Mouse (Mus musculus) embryonic fibroblast, embryonic 13.5 days (primary cell): ENCODE data around the gene Sprr2k. TPM values are rescaled to one million over a fixed set of nuclear protein-coding genes. Genes with fewer than 3 reads are reported as not detected.

Experiments
- H3K27ac ChIP-seq: 2 replicates; pipeline ENCODE4 v1.5.1; 2012; ENCODE audit warnings: low read length, control low read depth, inconsistent platforms; ENCODE audit not compliant: insufficient read depth
- H3K4me1 ChIP-seq: 2 replicates; pipeline ENCODE4 v1.6.1; 2011; ENCODE audit warnings: low read length; ENCODE audit not compliant: control insufficient read depth, insufficient read depth
- H3K4me3 ChIP-seq: 2 replicates; pipeline ENCODE4 v1.5.1; 2011; ENCODE audit warnings: mild to moderate bottlenecking, control low read depth, low read length; ENCODE audit not compliant: insufficient read depth
- CTCF ChIP-seq: IDR thresholded peaks from 2 replicates; pipeline ENCODE4 v1.5.1; 2011; ENCODE audit warnings: mild to moderate bottlenecking, control low read depth, low read length, moderate library complexity, borderline replicate concordance; ENCODE audit not compliant: insufficient read depth
- POLR2A ChIP-seq: IDR thresholded peaks from 2 replicates; pipeline ENCODE4 v1.6.1; 2011; ENCODE audit warnings: low read depth, mild to moderate bottlenecking, control low read depth, low read length, moderate library complexity
- polyA plus RNA-seq: library from polyadenylated mRNA; stranded (reverse); fragments of >200 nt; gene quantifications from 2 replicates; pipeline ENCODE4 v1.2.4, GENCODE M21; 2011; ENCODE audit warnings: low read depth; ENCODE audit not compliant: missing spikeins, insufficient read length

Sprr2k gene
- polyA plus RNA-seq = 13.2 and 40.5 TPM in 2 replicates

- no peak within 1 kb of the TSS for H3K4me3 ChIP-seq
- no peak for TF ChIP-seq POLR2A
- no peak for TF ChIP-seq CTCF
- H3K4me1 ChIP-seq = no peaks in the 10 kb centered on the region
- H3K27ac ChIP-seq = peak within 1 kb of the TSS; percentile 47; the same call in 1 of the 2 replicates
Measured at GRCm38 (mm10) chr3:92432282-92432681, at the start of gene Sprr2k. Sprr2k (plus strand) TSS chr3:92432582.

- H3K4me3 ChIP-seq = no peak within 1 kb of the TSS
- TF ChIP-seq CTCF = no peak
- TF ChIP-seq POLR2A = no peak
- no peak within 1 kb of the TSS for H3K27ac ChIP-seq
- H3K4me1 ChIP-seq = no peaks in the 10 kb centered on the region
Measured at GRCm38 (mm10) chr3:92385385-92385784, 47.0 kb upstream of the Sprr2k start, which contains the start of gene Sprr2h. Sprr2h (plus strand) TSS chr3:92385685.

GRCm38 (mm10) chr3:92394301-92394700 lies 38.1 kb upstream of the Sprr2k start:
- TF ChIP-seq POLR2A = no peak
- no peak for TF ChIP-seq CTCF
- Histone ChIP-seq H3K4me3 (no peak overlapping the region), H3K4me1 (no peaks in the 10 kb centered on the region), H3K27ac (no peak overlapping the region)

- H3K4me3 ChIP-seq = no peak within 1 kb of the TSS
- no peak for TF ChIP-seq CTCF
- no peak for TF ChIP-seq POLR2A
- no peak within 1 kb of the TSS for H3K27ac ChIP-seq
Measured at GRCm38 (mm10) chr3:92407691-92408090, 24.7 kb upstream of the Sprr2k start, which contains the start of gene Sprr2i. Sprr2i (plus strand) TSS chr3:92407991.

DNA sequence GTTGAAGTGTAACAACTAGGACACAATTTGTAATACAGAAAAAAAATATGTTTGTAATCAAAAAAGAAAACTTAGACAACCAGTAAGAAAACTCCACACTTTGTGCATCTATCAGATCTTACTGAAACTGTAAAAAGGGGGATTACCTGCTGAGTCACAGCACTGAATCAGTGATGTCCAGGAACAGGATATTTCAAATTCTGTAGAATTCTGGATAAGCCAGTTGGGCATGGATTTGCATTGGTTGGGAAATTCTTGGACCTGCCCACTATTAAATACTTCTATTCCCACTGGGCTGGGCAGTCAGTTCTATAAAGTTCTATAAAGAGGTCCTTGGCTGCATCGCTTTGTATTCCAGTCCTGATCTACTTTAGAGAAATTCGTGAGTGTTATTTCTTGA lies 14.6 kb upstream of the Sprr2k start, which contains the start of gene Sprr2j-ps:
TSS of gene Sprr2j-ps (plus strand) at position 301 of the 400 bp plus-strand sequence.
- Histone ChIP-seq H3K27ac (no peak within 1 kb of the TSS), H3K4me3 (no peak within 1 kb of the TSS), H3K4me1 (no peaks in the 10 kb centered on the region)
- TF ChIP-seq POLR2A (no peak), CTCF (no peak)

More at GRCm38 (mm10) chr3:92407691-92408090, 24.7 kb upstream of the Sprr2k start, which contains the start of gene Sprr2i:
- no peaks in the 10 kb centered on the region for H3K4me1 ChIP-seq

DNA sequence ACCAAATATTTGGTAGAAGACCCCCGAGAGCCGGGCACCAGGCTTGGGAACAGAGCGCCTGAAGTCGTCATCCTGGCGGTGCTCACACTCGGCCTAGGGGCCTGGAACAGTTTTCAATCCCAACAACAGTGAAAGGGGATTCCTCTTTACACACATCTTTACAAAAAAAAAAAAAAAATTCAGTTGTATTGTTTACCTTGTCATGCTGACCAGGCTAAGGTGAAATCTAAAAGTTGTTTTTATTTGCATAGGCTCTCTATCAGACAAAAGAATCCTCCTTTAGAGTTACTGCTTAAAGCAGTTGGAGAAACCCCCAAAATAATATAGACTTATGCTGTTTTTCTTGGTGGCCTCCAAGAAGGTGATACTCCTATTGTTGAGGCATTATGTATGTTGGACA lies 3.1 kb upstream of the Sprr2k start, which contains the start of gene Gm9774:
TSS of gene Gm9774 (minus strand) at position 101 of the 400 bp plus-strand sequence.
- H3K4me1 ChIP-seq = no peaks in the 10 kb centered on the region
- no peak for TF ChIP-seq CTCF
- no peak for TF ChIP-seq POLR2A
- H3K4me3 ChIP-seq = no peak within 1 kb of the TSS
- H3K27ac ChIP-seq = no peak within 1 kb of the TSS

DNA sequence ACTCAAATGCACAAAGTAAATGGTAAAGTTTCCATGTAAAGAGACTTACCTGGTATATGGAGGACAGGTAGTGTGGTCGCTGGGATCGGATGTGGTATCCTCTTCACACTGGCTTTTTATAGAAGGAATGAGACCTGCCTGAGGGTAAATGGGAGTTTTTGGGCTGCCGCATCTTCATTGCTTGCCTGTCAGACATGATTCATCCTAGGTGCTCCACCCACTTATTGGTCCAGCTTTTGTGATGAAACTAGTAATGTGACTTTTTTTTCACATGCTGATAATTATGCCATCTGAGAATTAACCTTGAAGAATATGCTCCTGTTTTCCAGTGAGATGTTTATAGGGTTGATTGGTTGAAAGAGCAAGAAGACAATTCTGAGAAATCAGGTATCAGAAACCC lies 6.3 kb downstream of the Sprr2k start, which contains the start of gene Sprr1b:
TSS of gene Sprr1b (minus strand) at position 101 of the 400 bp plus-strand sequence.
- Histone ChIP-seq H3K27ac (no peak within 1 kb of the TSS), H3K4me3 (no peak within 1 kb of the TSS), H3K4me1 (no peaks in the 10 kb centered on the region)
- TF ChIP-seq CTCF = no peak
- no peak for TF ChIP-seq POLR2A

DNA sequence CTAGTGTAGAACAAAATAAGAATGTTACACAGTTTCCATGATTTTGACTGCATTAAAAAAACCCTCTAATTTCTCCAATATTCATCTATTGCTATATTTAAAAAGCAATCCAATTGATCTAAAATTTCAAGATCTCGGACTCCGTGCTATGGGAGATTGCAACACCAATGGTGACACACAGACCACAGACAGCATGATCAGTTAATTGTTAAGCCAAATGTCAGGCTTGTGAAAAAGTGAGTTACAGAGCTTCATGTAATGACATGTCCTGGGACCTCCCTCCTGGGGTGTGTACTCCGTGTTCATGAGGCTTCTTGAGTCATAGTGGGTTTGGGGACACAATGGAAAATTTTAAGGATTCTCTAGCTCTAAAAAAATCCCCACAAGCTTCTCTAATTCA lies 7.8 kb downstream of the Sprr2k start:
- Histone ChIP-seq H3K4me3 (no peak overlapping the region), H3K27ac (no peak overlapping the region), H3K4me1 (no peaks in the 10 kb centered on the region)
- TF ChIP-seq CTCF = no peak
- no peak for TF ChIP-seq POLR2A

DNA sequence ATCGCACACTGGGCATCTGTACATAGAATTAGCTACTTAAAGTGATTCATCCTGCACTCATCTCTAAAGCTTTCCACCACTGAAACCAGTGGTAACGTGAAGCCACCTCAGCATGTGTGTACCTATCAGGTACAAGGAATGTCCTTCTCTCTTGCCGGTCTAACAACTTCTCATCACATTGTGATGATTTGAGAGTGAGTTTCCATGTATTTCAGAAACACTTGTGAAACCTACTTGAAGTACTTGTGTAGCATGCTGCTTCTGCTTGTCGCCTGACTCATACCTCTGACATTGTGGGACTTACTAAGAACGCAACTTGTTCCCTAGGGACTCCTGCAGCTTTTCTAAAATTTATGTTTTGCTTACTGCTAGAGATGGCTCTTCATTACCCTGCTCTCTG lies 22.8 kb downstream of the Sprr2k start:
- TF ChIP-seq CTCF = no peak
- TF ChIP-seq POLR2A = no peak
- Histone ChIP-seq H3K27ac (no peak overlapping the region), H3K4me1 (no peaks in the 10 kb centered on the region; the same call in 1 of the 2 replicates), H3K4me3 (no peak overlapping the region)

GRCm38 (mm10) chr3:92458620-92459019 lies 26.2 kb downstream of the Sprr2k start, which contains the start of gene Sprr3:
Sprr3 (minus strand) TSS chr3:92458720.
- no peaks in the 10 kb centered on the region; the same call in 1 of the 2 replicates for H3K4me1 ChIP-seq
- no peak for TF ChIP-seq CTCF
- TF ChIP-seq POLR2A = no peak
- H3K4me3 ChIP-seq = no peak within 1 kb of the TSS
- H3K27ac ChIP-seq = no peak within 1 kb of the TSS
